In genomic region chrX:71464138-71464826, GRCm38 (mm10) we compare ENCODE assay signal across 18 mouse cellular contexts. TPM values are rescaled to one million over a fixed set of nuclear protein-coding genes. Genes with fewer than 3 reads are reported as not detected.
DNase-seq lines count a peak whose midpoint lies in the region; ATAC-seq lines count a peak whose summit lies in the region.
"Had no signal": no experiment of that assay in that cellular context is flagged by ENCODE, and none has a peak within 500 bp of the region (broad histone marks: within the 10 kb centered on the region; RNA-seq: fewer than 3 reads in every experiment).

No protein-coding gene starts in this region.

- H3K9ac ChIP-seq in intestine, embryonic 15.5 days: no peak overlapping the region
- H3K9ac ChIP-seq: embryonic facial prominence, embryonic 15.5 days; forebrain, embryonic 13.5 days; hindbrain, embryonic 15.5 days; midbrain, embryonic 12.5 days had no signal

- 68% methylated on average over 7 of the region's 7 CpGs for WGBS in intestine, embryonic 15.5 days

- no peaks in the 10 kb centered on the region for H3K4me1 ChIP-seq in intestine, embryonic 15.5 days (replicated peaks)
- H3K4me1 ChIP-seq: embryonic facial prominence, embryonic 15.5 days; forebrain, embryonic 13.5 days; hindbrain, embryonic 15.5 days; midbrain, embryonic 12.5 days had no signal

- H3K4me2 ChIP-seq in intestine, embryonic 15.5 days (replicated peaks): no peak overlapping the region
- H3K4me2 ChIP-seq: embryonic facial prominence, embryonic 15.5 days; forebrain, embryonic 13.5 days; hindbrain, embryonic 15.5 days; liver, embryonic 11.5 days; midbrain, embryonic 12.5 days had no signal

- no peaks in the 10 kb centered on the region for H3K27me3 ChIP-seq in intestine, embryonic 15.5 days (replicated peaks)
- H3K27me3 ChIP-seq: embryonic facial prominence, embryonic 15.5 days; forebrain, embryonic 13.5 days; hindbrain, embryonic 15.5 days; midbrain, embryonic 12.5 days had no signal

- no peaks in the 10 kb centered on the region for H3K9me3 ChIP-seq in intestine, embryonic 15.5 days
- H3K9me3 ChIP-seq: embryonic facial prominence, embryonic 15.5 days; forebrain, embryonic 13.5 days; hindbrain, embryonic 15.5 days; midbrain, embryonic 12.5 days had no signal

- peak; percentile 69 for ATAC-seq in frontal cortex, adult (ENCODE audit: low TSS enrichment)
- peak; percentile 63 for ATAC-seq in activated CD4-positive, CD25-positive, alpha-beta regulatory T cell, adult 4 months
- no peak for ATAC-seq in intestine, embryonic 15.5 days
- ATAC-seq: forebrain, embryonic 13.5 days had no signal

- H3K36me3 ChIP-seq in intestine, embryonic 15.5 days: no peaks in the 10 kb centered on the region
- H3K36me3 ChIP-seq: embryonic facial prominence, embryonic 15.5 days; hindbrain, embryonic 15.5 days; midbrain, embryonic 12.5 days had no signal

- no peak overlapping the region for H3K27ac ChIP-seq in intestine, embryonic 15.5 days
- H3K27ac ChIP-seq: embryonic facial prominence, embryonic 15.5 days; forebrain, embryonic 13.5 days; heart, adult 2 months; hindbrain, embryonic 15.5 days; midbrain, embryonic 12.5 days; stomach, postnatal 0 days had no signal

- no peak for DNase-seq in frontal cortex, postnatal 14 days (ENCODE audit: low spot score in 2 of 2)
- peak; percentile 50 for DNase-seq in 3T3-L1 (ENCODE audit: low read depth, low spot score)
- DNase-seq in layer of hippocampus, postnatal 14 days (ENCODE audit: low spot score in 2 of 2): peak; percentile 3
- no peak for DNase-seq in heart, adult 8-10 months (ENCODE audit: low spot score)
- no peak for DNase-seq in thymus, adult 18-20 months
- DNase-seq: cerebellum, adult 9-11 months; heart, adult 2 months; kidney, adult 9 months; left cerebral cortex, postnatal 4 days had no signal

- H3K4me3 ChIP-seq in intestine, embryonic 15.5 days (replicated peaks): no peak overlapping the region
- H3K4me3 ChIP-seq: embryonic facial prominence, embryonic 15.5 days; forebrain, embryonic 13.5 days; heart, adult 2 months; hindbrain, embryonic 15.5 days; midbrain, embryonic 12.5 days had no signal

RNA-seq across cellular contexts. Expression of gene Cd99l2, which starts 28.4 kb away (rescaled TPM):
- polyA plus RNA-seq in activated CD4-positive, CD25-positive, alpha-beta regulatory T cell, adult 4 months (2017; shearing (Covaris generic)): 10 to 100 TPM; 18.7 to 20.0 TPM
- total RNA-seq in layer of hippocampus, postnatal 14 days (2021): 10 to 100 TPM; 55.2 to 56.2 TPM
- total RNA-seq in heart, adult 8-10 months (2022): 10 to 100 TPM; 63.9 to 73.7 (median 70.0) TPM
- polyA plus RNA-seq in intestine, embryonic 15.5 days (2015; fragmentation: Nextera tagmentation; extraction: Ambion mirVana): 24.9 and 25.6 TPM in 2 replicates

Comparison
In these comparisons a context has a peak if more than half of its experiments do, and no peak if none do; other contexts are left out.
1. DNase-seq: peak in 3T3-L1 (single experiment) and layer of hippocampus, postnatal 14 days (2 of 2); none in frontal cortex, postnatal 14 days (0 of 2), heart, adult 8-10 months (single experiment) and thymus, adult 18-20 months (0 of 2).